Mouse (Mus musculus): ENCODE measurements around the gene Dad1.
A peak's percentile ranks its signal among the peaks of the same experiment; 100 is the strongest.
"Not testable (repeated sequence)": the region's sequence is repeated elsewhere in the genome, so short reads cannot be mapped to it uniquely, and the experiment has no call there.

Dad1 gene

DNA sequence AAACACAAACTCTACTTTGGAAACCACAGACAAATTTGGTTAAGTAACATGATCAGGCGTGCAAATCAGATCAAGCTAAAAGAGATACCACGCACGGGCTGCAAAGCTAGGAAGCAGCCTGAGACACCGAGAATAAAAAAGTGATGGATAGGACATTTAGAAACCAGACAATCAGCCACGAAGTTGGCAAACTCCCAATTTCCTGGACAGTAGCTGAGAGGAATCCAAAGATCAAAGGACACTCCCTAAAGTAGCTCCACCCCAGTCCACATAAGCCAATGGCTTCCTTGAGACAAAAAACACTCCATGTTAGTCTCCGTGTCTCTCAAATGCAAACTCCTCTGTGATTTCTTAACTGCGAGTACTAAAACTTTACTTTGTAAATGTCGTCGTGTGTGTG, 4.6 kb downstream of the Dad1 start:
- no peak for DNase-seq (ENCODE audit: inconsistent ontology term)

DNA sequence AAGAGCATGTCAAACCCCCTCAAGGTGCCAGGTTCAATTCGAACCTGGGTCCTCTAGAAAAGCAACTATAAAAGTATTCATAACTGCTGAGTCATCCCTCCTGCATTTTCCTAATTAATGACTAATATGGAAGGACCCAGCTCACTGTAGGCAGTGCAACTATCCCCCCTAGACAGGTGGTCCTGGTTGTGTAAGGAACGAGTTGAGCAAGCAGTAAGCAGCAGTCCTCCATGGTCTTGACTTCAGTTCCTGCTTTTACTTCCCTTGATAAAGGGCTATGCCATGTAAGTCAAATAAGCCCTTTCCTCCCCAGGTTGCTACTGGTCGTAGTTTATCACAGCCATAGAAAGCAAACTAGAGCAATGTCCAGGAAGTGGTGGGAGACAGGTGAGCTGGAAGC, 7.7 kb downstream of the Dad1 start:
- DNase-seq (ENCODE audit: inconsistent ontology term): no peak

DNA sequence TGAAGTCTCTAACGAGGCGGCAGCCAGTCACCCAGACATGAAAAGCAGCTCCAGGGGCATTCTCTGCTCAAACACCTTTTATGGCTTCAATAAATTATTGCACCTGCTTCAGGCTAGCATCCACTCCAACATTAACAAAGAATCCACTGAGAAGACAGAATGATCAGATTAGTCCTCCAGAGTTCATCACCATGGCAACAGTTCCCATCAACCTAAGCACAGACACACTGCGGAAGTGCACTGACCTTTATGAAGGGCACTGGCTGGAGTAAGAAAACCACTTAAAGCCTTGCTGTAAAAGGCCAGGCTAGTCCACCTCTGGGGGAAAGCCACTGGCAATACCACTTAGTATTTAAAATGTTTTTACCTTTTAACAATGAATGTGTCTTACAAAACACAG, 9.7 kb downstream of the Dad1 start:
- DNase-seq (ENCODE audit: inconsistent ontology term): no peak

DNA sequence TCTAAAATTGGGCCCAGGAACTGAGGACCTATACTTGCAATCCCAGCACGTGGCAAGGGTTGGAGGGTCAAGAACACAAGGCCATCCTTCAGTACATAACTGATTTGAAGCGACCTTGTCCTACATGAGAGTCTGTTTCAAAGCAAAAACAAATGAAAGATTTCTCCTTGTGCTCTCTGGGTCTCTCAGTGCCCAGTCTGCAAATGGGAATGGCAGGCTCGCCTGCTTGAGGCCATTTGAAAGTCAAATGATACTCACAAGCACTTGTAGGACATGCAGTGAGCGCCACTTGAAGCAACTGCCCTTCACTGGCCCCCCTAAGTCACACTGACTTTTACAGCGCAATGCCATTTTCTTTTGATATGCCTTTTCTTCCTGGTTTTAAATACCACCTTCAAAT, 13.4 kb downstream of the Dad1 start:
- DNase-seq (ENCODE audit: inconsistent ontology term): no peak

DNA sequence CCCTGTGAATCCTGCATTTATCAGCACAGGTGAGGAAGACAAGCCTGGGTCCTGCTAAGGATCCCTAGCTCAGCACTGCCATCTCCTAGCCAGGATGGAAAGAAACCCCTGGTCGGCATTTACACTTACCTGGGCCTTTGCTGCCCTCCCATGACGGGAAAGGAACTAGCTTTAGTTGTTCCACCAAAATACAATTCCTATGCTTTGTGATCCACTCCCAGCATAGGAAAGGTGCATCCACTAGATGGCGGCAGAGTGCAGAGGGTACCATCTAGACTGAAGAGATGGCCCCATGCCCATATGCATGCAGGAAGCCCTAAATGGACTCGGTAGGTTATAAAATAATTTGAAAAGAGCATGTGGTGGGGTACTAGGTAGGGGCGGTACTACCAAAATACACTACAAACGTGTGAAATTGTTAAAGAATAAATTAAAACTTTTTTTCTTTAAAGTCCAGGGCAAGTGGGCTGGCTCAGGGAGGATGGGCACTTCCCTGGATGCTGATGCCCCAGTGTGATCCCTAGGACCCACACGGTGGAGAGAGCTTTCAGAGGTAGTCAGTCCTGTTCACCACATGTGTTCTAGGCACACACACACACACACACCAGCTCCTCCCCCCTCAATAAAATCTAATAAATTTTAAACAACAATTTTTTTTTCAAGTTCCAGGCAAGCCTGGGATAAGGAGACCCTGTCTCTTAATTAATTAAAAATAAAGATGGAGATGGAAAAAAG, 14.7 kb downstream of the Dad1 start:
- DNase-seq (ENCODE audit: inconsistent ontology term): peak; percentile 61

DNA sequence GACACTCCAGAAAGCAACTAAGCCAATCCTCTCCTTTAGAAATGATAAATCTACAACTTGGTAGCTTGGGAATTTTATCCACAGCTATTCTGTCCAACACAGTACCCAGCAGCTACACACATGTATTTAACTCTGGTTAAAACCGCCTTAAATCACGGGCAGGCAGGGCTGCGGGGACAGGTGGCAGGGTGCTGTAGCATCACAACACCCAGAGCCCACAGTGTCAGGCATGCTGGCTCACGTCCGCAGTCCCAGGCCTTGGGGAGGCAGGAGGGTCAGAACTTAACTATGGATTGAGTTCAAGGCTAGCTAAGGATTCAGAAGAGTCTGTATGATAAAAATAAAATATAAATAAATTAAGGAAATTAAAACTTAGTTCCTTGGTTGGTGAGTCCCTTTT, 17.0 kb downstream of the Dad1 start:
- no peak for DNase-seq (ENCODE audit: inconsistent ontology term)

DNA sequence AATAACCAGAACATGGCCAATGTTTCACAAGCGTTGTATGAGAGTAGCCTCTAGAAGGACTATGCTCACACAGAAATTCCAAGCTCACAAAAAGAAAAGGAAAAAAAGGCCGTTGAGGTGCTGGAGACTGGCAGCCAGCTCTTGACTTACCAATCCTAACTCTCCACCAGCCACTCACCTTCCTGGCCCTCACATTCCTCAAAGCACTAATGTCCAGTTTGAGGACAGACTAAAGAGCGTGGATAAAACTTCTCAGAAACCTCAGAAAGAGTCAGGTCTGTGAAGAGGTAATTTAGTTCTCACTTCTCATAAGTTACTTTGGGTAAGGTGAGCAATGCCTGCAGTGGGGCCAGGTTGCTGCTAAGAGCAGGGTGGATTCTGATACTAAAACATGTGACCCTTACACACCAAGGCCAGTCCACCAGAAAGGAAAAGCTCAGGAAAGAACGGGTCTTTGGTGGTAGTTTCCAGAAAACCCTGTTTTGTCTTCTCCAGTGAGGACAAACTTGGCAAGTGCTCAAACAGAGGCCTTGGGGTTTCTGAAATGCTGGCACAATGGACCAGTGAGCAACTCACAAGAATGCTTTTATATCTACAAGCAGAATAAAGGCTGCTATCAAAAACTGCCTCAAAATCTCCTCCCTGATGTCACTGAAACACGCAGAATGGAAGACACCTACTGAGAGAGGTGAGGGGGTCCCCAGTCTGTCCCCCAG, 17.9 kb downstream of the Dad1 start:
- peak; percentile 45 for DNase-seq (ENCODE audit: inconsistent ontology term)

DNA sequence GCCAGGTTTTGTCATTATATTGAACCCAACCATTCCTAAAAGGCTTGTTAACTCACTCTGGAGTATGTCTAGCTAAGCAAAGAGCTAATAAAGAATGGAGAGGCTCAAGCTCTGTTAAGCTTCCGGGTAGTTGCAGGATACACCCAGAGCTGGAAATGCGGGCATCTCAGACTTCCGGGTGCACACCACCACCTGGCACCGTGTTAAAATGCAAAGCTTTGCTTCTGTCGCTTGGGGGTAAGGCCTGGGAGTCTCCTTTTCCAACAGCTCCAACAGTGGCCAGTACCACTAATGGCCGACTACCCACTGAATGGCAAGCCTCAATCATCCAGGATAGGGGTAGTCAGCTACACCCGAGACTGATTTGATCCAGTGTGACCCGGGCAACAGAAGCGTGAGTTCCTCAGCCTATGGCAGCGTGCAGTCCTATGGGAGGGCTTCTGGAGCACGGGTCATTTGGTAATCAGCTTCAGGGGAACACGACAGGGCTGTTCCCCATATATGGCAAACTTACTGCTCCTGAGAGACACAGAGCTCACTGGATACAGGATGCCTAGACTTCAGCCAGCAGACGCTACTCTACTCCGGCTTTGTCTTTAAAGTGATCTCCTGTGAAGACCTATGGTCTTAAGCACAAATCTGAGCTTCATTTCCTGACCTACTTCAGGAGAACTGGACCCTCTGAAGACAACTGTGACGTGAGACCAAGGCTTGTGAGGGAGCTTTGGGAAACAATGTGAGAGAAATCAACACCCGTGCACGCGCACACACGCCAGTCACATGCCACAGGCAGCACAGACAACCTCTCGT, 19.5 kb downstream of the Dad1 start:
- DNase-seq (ENCODE audit: inconsistent ontology term): no peak

DNA sequence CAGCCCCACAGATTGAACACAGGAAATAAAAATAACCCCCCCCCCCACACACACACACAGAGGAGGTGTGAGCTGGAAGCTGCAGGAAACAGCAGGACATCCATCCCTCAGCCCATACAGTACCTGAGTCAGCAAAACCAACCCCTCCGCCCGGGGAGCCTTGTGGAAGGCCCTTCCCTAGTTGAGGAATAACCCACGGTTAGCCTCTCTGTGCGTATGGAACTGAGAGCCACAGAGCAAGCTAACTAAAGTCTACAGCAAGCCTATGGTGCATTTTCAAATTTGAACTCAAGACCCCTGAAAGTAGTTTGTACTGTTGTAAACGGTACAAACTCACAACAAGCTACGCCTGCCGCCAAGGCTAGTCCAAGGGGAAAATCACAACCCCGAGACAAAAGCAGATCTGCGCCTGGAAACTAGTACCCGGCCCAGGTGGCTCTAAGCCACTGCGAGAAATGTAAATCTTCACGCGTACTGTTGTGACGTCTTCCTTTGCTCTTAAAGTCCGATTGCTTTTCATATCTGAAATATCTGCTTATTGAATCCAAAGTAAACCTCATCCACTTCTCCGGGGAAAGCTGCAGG, 20.3 kb downstream of the Dad1 start:
- no peak for DNase-seq (ENCODE audit: inconsistent ontology term)

DNA sequence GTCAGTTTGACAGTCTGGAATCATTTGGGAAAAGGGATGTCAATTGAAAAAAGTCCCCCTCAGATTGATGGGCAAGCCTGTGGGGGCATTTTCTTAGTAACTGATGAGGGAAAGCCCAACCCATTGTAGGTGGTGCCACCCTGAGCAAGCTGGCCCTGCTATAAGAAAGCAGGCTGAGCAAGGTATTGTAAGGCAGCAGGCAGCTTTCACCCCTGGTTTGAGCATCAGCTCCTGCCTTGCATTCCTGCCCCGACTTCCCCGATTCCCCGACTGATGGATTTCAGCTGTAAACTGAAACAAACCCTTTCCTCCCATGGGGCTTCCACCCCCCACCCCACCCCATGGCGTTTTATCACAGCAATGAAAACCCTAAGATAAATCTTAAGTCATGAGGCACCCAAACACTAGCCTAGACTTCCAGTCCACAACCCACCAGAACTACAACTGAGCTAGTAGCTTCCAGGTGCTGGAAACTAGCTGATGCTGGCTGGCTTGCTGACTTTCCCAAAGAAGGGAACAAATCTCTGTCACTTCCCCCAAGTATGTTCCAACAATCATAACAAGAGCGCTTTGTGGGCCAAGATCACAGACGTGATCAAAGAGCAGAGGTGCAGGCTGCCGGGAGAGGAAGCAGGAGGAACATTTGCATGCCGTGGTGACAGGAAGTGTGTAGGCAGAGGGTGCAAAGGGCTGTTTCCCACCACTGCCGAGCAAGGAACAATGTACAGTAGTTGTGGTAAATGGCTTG, 20.9 kb downstream of the Dad1 start:
- no peak for DNase-seq (ENCODE audit: inconsistent ontology term)

DNA sequence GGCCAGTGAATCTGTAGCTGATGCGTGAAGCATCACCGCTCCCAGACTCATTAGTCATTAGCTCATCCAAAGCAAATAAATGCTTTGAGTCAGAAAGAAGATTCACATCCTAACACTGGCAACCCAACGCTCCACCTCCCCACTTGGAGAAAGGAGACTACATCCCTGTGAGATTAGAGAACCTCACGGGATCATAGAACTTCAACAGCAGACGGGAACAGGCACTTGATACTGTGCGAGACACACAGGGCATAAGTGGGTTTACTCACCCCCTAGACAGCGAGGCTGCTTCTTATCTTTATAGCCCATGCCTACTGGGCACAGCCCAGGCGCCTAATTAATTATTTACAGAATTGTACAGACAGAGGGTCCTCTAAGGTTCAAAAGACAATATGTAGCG, 21.8 kb downstream of the Dad1 start:
- peak; percentile 45 for DNase-seq (ENCODE audit: inconsistent ontology term)

DNA sequence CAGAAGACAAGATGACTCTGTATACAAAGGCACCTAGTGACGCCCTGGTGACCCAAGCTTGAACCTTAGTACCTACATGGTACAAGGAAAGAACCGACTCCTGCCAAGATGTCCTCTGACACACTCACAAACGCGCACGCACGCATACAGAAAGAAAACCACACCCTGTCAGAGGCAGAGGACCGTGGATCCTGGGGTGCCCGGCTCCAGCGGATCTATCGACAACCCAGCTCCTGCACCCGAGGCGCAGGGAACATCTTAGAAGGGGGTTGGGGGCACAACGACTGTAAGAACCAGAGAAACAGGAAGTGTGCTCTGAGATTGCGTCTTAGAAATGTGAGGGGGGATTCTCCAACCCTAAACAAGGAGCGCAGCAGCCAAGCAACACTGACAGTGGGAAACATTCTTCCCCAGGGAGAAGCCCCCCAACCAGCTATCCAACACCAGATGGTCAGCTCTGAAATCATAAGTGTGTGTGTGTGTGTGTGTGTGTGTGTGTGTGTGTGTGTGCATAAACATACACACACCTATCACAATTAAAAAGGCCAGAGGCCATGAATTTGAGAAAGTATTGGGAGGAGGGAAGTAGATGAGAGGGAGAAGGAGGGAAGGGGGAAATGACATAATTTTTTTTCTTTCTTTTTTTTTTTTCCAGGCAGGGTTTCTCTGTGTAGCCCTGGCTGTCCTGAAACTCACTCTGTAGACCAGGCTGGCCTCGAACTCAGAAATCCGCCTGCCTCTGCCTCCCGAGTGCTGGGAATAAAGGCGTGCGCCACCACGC, 22.5 kb downstream of the Dad1 start:
- DNase-seq (ENCODE audit: inconsistent ontology term): no peak

DNA sequence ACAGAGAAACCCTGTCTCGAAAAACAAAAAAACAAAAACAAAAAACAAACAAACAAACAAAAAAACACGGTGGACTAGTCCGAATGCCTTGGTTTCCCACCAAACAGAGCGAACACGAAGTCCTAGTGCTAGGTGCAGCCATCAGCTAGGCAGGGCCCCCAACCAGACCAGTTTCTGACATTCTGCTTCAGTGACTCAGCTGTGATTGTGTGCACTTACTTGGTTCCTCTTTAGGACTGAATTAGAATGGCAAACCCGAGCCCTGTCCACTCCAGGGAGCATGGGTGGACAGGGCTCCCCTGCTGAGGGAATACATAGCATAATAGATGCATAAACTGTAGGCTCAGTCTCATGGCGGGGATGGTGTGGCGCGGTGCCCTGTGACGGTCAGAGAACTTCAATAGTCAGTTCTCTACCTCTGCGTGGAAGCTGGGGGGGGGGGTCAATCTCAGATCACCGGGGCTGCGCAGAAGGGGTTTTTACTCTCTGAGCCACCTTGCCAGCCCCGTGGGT, 23.2 kb downstream of the Dad1 start:
- DNase-seq (ENCODE audit: inconsistent ontology term): no peak

DNA sequence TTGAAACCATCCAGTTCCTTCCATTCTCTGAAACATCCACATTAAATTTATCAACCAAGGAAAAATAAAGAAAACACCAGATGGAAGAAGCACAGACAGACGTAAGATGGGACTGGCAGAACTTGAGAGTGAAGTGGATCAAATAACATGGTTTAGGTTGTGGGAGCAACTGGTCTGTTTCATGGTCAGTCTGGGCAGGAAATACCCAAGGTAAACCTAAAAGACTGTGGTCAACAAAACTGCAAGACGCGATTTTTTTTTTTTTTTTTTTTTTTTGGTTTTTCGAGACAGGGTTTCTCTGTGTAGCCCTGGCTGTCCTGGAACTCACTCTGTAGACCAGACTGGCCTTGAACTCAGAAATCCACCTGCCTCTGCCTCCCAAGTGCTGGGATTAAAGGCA, 24.1 kb downstream of the Dad1 start:
- DNase-seq (ENCODE audit: inconsistent ontology term): not testable (repeated sequence)

DNA sequence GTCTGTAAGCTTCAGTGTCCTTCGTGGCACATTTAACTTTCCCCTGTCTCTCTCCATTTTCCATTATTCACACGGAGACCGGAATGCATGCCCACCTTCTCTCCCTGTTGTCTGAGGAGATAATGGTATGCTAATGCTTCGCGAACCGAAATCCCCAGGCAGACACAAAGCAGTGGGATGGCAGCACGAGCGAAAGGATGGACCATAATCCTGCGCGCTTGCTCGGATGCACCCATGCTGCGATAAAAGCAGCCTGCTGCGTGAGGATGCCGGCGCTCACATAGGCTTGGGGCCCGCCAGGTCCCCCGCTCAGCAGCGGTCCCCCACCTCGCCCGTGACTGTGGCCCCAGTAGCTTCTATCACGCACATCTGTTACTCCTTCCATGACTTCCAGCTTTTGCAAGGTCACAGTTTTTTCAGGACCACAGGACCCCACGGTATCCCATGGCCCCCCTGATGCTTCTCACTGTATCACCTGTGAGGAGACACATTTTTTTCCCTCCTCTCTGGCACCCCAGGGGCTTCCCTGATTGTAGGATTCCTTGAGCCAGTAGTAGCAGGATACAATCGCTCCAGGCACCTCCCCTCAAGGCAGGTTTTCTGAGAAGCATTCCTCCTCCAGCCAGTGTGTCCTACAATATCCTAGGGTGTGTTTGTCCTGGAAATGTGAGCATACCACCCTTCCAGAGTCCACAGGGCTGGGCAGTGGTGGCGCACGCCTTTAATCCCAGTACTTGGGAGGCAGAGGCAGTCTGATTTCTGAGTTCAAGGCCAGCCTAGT, 24.8 kb downstream of the Dad1 start:
- no peak for DNase-seq (ENCODE audit: inconsistent ontology term)

DNA sequence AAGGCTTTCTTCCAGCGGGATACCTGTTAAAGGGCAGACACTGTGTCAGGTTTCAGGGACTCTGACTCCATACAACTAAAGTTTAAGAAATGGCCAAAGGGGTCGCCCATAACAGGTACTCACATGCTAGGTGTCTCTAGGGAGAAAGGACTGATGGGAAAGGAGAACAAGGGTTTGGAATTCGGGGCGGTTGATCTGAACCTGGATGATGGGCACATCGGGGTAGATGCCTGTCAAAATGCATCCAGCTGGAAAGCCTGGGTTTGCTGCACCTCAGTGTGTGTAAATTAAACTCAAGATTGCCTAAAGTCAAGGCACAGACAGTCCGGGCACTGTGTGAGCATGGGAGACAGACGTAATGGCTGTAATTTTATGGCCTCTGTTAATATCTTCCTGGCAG, 25.4 kb downstream of the Dad1 start:
- DNase-seq (ENCODE audit: inconsistent ontology term): no peak

DNA sequence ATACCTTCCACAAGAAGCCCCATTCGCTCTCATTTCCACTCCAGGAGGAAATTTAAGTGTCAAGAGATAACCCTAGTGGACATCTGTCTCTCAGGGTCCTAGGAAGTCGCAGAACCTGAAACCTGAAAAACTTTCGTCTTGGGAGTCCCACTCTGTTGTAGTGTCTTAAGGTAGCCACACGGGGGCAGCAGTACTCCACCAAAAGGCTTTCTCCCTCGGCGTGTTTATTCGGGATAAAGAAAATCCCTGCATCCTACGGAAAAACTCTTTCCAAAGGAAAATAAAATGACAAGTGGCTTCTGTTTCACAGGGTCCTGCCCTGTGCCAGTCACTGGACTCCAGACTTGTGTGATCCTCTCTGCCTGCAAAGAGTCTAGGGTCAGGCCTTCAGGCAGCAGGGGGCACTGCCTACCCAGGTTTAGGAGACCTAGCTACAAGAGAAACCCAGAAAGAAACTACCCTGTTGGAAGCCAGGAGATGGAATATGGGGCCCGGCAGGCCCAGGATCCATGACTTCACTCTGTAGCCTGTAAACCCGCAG, 25.9 kb downstream of the Dad1 start:
- peak; percentile 75 for DNase-seq (ENCODE audit: inconsistent ontology term)

DNA sequence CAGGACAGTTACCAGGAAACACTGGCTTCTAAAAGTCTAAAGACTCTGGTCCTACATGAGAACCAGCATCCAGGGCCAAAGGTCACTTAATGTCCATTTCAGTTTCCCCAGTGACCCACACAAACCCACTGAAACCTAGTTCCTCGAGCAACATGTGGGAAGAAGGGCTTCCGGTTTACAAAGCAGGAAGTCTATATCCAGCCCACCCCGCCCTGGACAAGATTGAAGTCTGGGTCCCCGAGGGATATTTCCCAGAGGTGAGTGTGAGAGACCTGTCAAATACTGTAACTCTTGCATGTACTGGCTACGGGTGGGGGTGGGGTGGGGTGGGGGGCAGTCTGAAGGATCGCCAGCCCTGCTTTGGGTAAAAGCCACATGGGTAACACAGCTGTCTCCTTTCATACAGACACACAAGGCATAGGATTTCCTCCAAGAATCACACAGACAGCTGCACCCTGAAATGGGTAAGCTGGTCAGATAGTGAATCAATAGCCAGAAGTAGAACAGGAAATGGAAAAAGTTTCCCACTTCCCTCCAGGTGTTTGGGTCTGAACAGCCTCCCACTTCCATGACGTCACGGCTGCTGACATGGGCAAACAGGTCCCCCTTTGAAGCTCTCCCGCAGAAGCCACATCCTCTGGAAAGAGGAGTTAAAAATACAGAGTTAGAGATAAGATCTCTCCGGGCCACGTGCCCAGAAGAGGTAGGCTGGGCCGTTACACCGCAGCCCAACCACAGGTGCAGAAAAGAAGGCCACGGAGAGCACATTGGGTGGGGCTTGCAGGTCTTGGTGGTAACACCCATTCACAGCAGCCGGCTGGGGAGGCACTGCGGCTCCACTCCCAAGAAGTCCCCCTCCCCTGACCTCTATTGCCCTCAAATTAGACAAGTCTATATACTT, 26.7 kb downstream of the Dad1 start:
- no peak for DNase-seq (ENCODE audit: inconsistent ontology term)

Measured in Muller cell, postnatal 12 days (primary cell).